Mouse (Mus musculus): ENCODE measurements around the gene Rcbtb1. TPM values are rescaled to one million over a fixed set of nuclear protein-coding genes. Genes with fewer than 3 reads are reported as not detected.

Rcbtb1 gene
- total and polyA plus RNA-seq, 3 experiments = 26.0 to 41.7 (median 31.7) TPM

- Histone ChIP-seq H3K27ac (ENCODE audit: insufficient read depth, low read depth) (no peak overlapping the region), H3K9ac (ENCODE audit: insufficient read depth, low read depth) (no peak overlapping the region), H3K4me2 (ENCODE audit: insufficient read depth, low read depth, poor library complexity, severe bottlenecking) (no peak overlapping the region), H3K4me1 (ENCODE audit: control insufficient read depth in 1 of 2, insufficient read depth in 2 of 2) (peaks cover under 1 to 49% of the 10 kb centered on the region in 2 experiments), H3K4me3 (replicated peaks in 1 of 3; ENCODE audit: low read depth in 2 of 3, low read length in 2 of 3, poor library complexity in 1 of 3) (no peak overlapping the region), H3K79me2 (replicated peaks; ENCODE audit: control insufficient read depth, extremely low read depth, insufficient read depth, poor library complexity, severe bottlenecking) (peaks cover 12% of the 10 kb centered on the region), H3K36me3 (replicated peaks in 1 of 2; ENCODE audit: control insufficient read depth in 1 of 2, insufficient read depth in 1 of 2, low read length in 1 of 2) (peaks cover 15 to 46% of the 10 kb centered on the region in 2 experiments), H3K27me3 (replicated peaks) (no peaks in the 10 kb centered on the region), H3K9me3 (replicated peaks; ENCODE audit: low read length) (no peaks in the 10 kb centered on the region)
- TF ChIP-seq MEF2A (IDR thresholded peaks at IDR 0.05; ENCODE audit: borderline replicate concordance, low read depth, low read length) (no peak), ETS1 (conservative IDR thresholded peaks at IDR 0.05; ENCODE audit: low read depth, low read length) (no peak), USF1 (IDR thresholded peaks at IDR 0.05; ENCODE audit: low read depth, low read length) (no peak), MYC (IDR thresholded peaks at IDR 0.05; ENCODE audit: low read depth, low read length) (no peak), JUN (IDR thresholded peaks at IDR 0.05; ENCODE audit: insufficient read depth, low read depth, low read length) (no peak), TBP (conservative IDR thresholded peaks at IDR 0.05; ENCODE audit: low read depth, low read length) (no peak), JUND (conservative IDR thresholded peaks at IDR 0.05; ENCODE audit: low read depth, low read length) (no peak)
- dilution Hi-C loops (cut with MboI; ENCODE audit: extremely low pct_ligation_motif_present, extremely low pct_unique_long_range_greater_than_20kb, low sequenced_read_pairs) (no loop called here), in situ Hi-C loops (cut with MboI; ENCODE audit: low pct_ligation_motif_present, low pct_unique_long_range_greater_than_20kb, low sequenced_read_pairs) (no loop called here)
- DNase-seq (ENCODE audit: extremely low read depth) = no peak
Measured at GRCm38 (mm10) chr14:59209003-59209402, 8.0 kb downstream of the Rcbtb1 start.

GRCm38 (mm10) chr14:59209816-59210215, 8.8 kb downstream of the Rcbtb1 start:
- in situ Hi-C loops (cut with MboI; ENCODE audit: low pct_ligation_motif_present, low pct_unique_long_range_greater_than_20kb, low sequenced_read_pairs) (no loop called here), dilution Hi-C loops (cut with MboI; ENCODE audit: extremely low pct_ligation_motif_present, extremely low pct_unique_long_range_greater_than_20kb, low sequenced_read_pairs) (no loop called here)

GRCm38 (mm10) chr14:59219241-59219640, 18.2 kb downstream of the Rcbtb1 start:
- peaks cover 35 to 76% of the 10 kb centered on the region in 2 experiments for H3K36me3 ChIP-seq (replicated peaks in 1 of 2; ENCODE audit: control insufficient read depth in 1 of 2, insufficient read depth in 1 of 2, low read length in 1 of 2)
- no peak overlapping the region for H3K4me2 ChIP-seq (ENCODE audit: insufficient read depth, low read depth, poor library complexity, severe bottlenecking)
- H3K9ac ChIP-seq (ENCODE audit: insufficient read depth, low read depth) = no peak overlapping the region
- no peak overlapping the region for H3K4me3 ChIP-seq (replicated peaks in 1 of 3; ENCODE audit: low read depth in 2 of 3, low read length in 2 of 3, poor library complexity in 1 of 3)
- no peaks in the 10 kb centered on the region for H3K79me2 ChIP-seq (replicated peaks; ENCODE audit: control insufficient read depth, extremely low read depth, insufficient read depth, poor library complexity, severe bottlenecking)
- no peaks in the 10 kb centered on the region for H3K27me3 ChIP-seq (replicated peaks)
- H3K9me3 ChIP-seq (replicated peaks; ENCODE audit: low read length) = no peaks in the 10 kb centered on the region
- dilution Hi-C loops (cut with MboI; ENCODE audit: extremely low pct_ligation_motif_present, extremely low pct_unique_long_range_greater_than_20kb, low sequenced_read_pairs) (no loop called here), in situ Hi-C loops (cut with MboI; ENCODE audit: low pct_ligation_motif_present, low pct_unique_long_range_greater_than_20kb, low sequenced_read_pairs) (no loop called here)
- H3K4me1 ChIP-seq (ENCODE audit: control insufficient read depth in 1 of 2, insufficient read depth in 2 of 2) = peaks cover 0 to 13% of the 10 kb centered on the region in 2 experiments; a peak in 2 of 4 replicates
- no peak for TF ChIP-seq PAX5 (IDR thresholded peaks at IDR 0.05; ENCODE audit: low read length)
- TF ChIP-seq TBP (conservative IDR thresholded peaks at IDR 0.05; ENCODE audit: low read depth, low read length) = no peak
- TF ChIP-seq JUND (conservative IDR thresholded peaks at IDR 0.05; ENCODE audit: low read depth, low read length) = no peak
- TF ChIP-seq E2F4 (IDR thresholded peaks at IDR 0.05; ENCODE audit: insufficient replicate concordance, low read depth, low read length) = no peak
- TF ChIP-seq RCOR1 (conservative IDR thresholded peaks at IDR 0.05; ENCODE audit: low read depth, low read length) = no peak
- no peak for TF ChIP-seq TCF12 (IDR thresholded peaks at IDR 0.05; ENCODE audit: low read depth, low read length)
- TF ChIP-seq MAZ (IDR thresholded peaks at IDR 0.05; ENCODE audit: low read depth, low read length) = no peak
- TF ChIP-seq CTCF (conservative IDR thresholded peaks at IDR 0.05 in 1 of 2, IDR thresholded peaks at IDR 0.05 in 1 of 2; ENCODE audit: low read depth in 2 of 2, low read length in 2 of 2) = no peak
- TF ChIP-seq JUN (IDR thresholded peaks at IDR 0.05; ENCODE audit: insufficient read depth, low read depth, low read length) = no peak
- no peak for TF ChIP-seq ZKSCAN1 (IDR thresholded peaks at IDR 0.05; ENCODE audit: borderline replicate concordance, low read depth, low read length)
- TF ChIP-seq NRF1 (IDR thresholded peaks at IDR 0.05; ENCODE audit: low read depth, low read length) = no peak
- no peak for TF ChIP-seq ZNF384 (IDR thresholded peaks at IDR 0.05; ENCODE audit: low read depth, low read length)
- TF ChIP-seq POLR2A (IDR thresholded peaks at IDR 0.05; ENCODE audit: low read depth, low read length) = no peak
- no peak for TF ChIP-seq ELF1 (IDR thresholded peaks at IDR 0.05; ENCODE audit: low read depth, low read length)
- no peak for TF ChIP-seq GABPA (IDR thresholded peaks at IDR 0.05; ENCODE audit: insufficient replicate concordance, low read depth, low read length)
- no peak for TF ChIP-seq POLR2AphosphoS2 (IDR thresholded peaks at IDR 0.05; ENCODE audit: low read depth, low read length)
- no peak for TF ChIP-seq SMC3 (IDR thresholded peaks at IDR 0.05; ENCODE audit: low read depth, low read length)
- no peak for TF ChIP-seq NELFE (IDR thresholded peaks at IDR 0.05; ENCODE audit: low read depth, low read length)
- TF ChIP-seq RAD21 (IDR thresholded peaks at IDR 0.05; ENCODE audit: low read depth, low read length) = no peak
- H3K27ac ChIP-seq (ENCODE audit: insufficient read depth, low read depth) = no peak overlapping the region
- DNase-seq (ENCODE audit: extremely low read depth) = no peak

More at GRCm38 (mm10) chr14:59209816-59210215, 8.8 kb downstream of the Rcbtb1 start:
- DNase-seq (ENCODE audit: extremely low read depth) = no peak
- Histone ChIP-seq H3K4me2 (ENCODE audit: insufficient read depth, low read depth, poor library complexity, severe bottlenecking) (no peak overlapping the region), H3K27ac (ENCODE audit: insufficient read depth, low read depth) (no peak overlapping the region), H3K4me1 (ENCODE audit: control insufficient read depth in 1 of 2, insufficient read depth in 2 of 2) (peaks cover 0 to 41% of the 10 kb centered on the region in 2 experiments; a peak in 2 of 4 replicates), H3K79me2 (replicated peaks; ENCODE audit: control insufficient read depth, extremely low read depth, insufficient read depth, poor library complexity, severe bottlenecking) (peaks cover 9% of the 10 kb centered on the region; the same call in 1 of the 2 replicates), H3K9me3 (replicated peaks; ENCODE audit: low read length) (no peaks in the 10 kb centered on the region), H3K4me3 (replicated peaks in 1 of 3; ENCODE audit: low read depth in 2 of 3, low read length in 2 of 3, poor library complexity in 1 of 3) (no peak overlapping the region), H3K27me3 (replicated peaks) (no peaks in the 10 kb centered on the region), H3K36me3 (replicated peaks in 1 of 2; ENCODE audit: control insufficient read depth in 1 of 2, insufficient read depth in 1 of 2, low read length in 1 of 2) (peaks cover 15 to 54% of the 10 kb centered on the region in 2 experiments), H3K9ac (ENCODE audit: insufficient read depth, low read depth) (no peak overlapping the region)
- TF ChIP-seq EP300 (IDR thresholded peaks at IDR 0.05; ENCODE audit: low read length) (no peak), ZMIZ1 (IDR thresholded peaks at IDR 0.05; ENCODE audit: low read depth, low read length) (no peak)

Data from CH12.LX (cell line).